8 mouse cellular contexts compared by ENCODE assay signal in the genomic region with DNA sequence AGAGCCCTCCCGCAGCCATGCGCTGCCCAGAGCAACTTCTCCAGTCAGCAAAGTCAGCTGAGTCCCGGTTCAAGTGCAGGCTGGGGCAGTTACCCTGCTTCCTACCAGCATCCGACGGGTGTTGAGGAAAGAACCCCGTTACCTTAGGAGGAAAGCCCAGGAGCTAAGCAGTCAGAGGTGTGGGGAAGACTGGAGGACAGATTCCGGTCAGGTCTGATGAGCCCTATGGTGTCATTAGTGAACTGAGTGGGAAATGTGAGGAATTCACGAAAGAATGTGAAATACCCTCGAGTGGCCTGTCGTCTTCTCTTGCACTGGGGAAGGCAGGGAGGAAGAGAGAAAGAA. TPM values are rescaled to one million over a fixed set of nuclear protein-coding genes. Genes with fewer than 3 reads are reported as not detected.
A peak's percentile ranks its signal among the peaks of the same experiment; 100 is the strongest.
DNase-seq lines count a peak whose midpoint lies in the region; ATAC-seq and TF ChIP-seq lines count a peak whose summit lies in the region.

No protein-coding gene starts in this region.

- no peak for TF ChIP-seq EP300 in heart, adult 2 months (IDR thresholded peaks at IDR 0.05; ENCODE audit: insufficient read depth, low read depth, low read length)

- no peak for TF ChIP-seq POLR2A in heart, adult 2 months (IDR thresholded peaks at IDR 0.05; ENCODE audit: insufficient read depth, low read depth, low read length)

- no peak for TF ChIP-seq CTCF in heart, adult 2 months (IDR thresholded peaks at IDR 0.05)

- H3K27me3 ChIP-seq in heart, adult 2 months (ENCODE audit: control insufficient read depth, insufficient read depth, low read length), result no peaks in the 10 kb centered on the region
- 0 out of 2 replicates have a peak, but pooled peaks cover 3% of the 10 kb centered on the region for H3K27me3 ChIP-seq in heart, embryonic 13.5 days (replicated peaks)
- H3K27me3 ChIP-seq in liver, embryonic 11.5 days (replicated peaks; ENCODE audit: control insufficient read depth, insufficient read depth, low read length), result no peaks in the 10 kb centered on the region

- peak in 1 of 2 experiments; percentile 29 for DNase-seq in heart, adult 2 months
- DNase-seq in heart, postnatal 4 days, result no peak
- DNase-seq in Muller cell, postnatal 12 days (ENCODE audit: inconsistent ontology term), result peak; percentile 52
- peak; percentile 35 for DNase-seq in liver, embryonic 11.5 days (ENCODE audit: low spot score)
- DNase-seq in cerebellum, postnatal 10 days, result no peak
- DNase-seq in layer of hippocampus, adult 9-11 months, result no peak

- no peaks in the 10 kb centered on the region; the same call in 1 of the 2 replicates for H3K4me1 ChIP-seq in heart, adult 2 months (ENCODE audit: control insufficient read depth, insufficient read depth, low read length)
- peaks cover 7% of the 10 kb centered on the region for H3K4me1 ChIP-seq in heart, embryonic 13.5 days
- H3K4me1 ChIP-seq in liver, embryonic 11.5 days (replicated peaks; ENCODE audit: control insufficient read depth, insufficient read depth, low read length), result 0 out of 2 replicates have a peak, but pooled peaks cover 2% of the 10 kb centered on the region

- intact Hi-C loops in heart, adult 2 months (cut with DNase I), result loop anchor here (1.0 to 5.0 kb wide), 2 partner anchors 41 to 42 kb away; a partner anchor contains a TSS

- H3K9ac ChIP-seq in heart, adult 2 months (ENCODE audit: low read depth, low read length), result peak overlapping the region; percentile 86
- H3K9ac ChIP-seq in heart, embryonic 13.5 days, result peak overlapping the region; percentile 83
- H3K9ac ChIP-seq in liver, embryonic 11.5 days (ENCODE audit: low read depth, low read length), result peak overlapping the region; percentile 76

- H3K4me2 ChIP-seq in heart, embryonic 13.5 days, result peak overlapping the region; percentile 85
- peak overlapping the region; percentile 90 for H3K4me2 ChIP-seq in liver, embryonic 11.5 days

- H3K4me3 ChIP-seq in heart, adult 2 months, result peak overlapping the region; percentile 82
- H3K4me3 ChIP-seq in heart, embryonic 13.5 days, result peak overlapping the region; percentile 77
- peak overlapping the region; percentile 66 for H3K4me3 ChIP-seq in liver, embryonic 11.5 days (ENCODE audit: low read depth, low read length)

- H3K27ac ChIP-seq in heart, adult 2 months, result peak overlapping the region; percentile 93
- H3K27ac ChIP-seq in heart, embryonic 13.5 days (replicated peaks), result no peak overlapping the region
- no peak overlapping the region for H3K27ac ChIP-seq in liver, embryonic 11.5 days (ENCODE audit: low read depth, low read length)

- no peak for ATAC-seq in heart, embryonic 13.5 days (ENCODE audit: extremely low read depth, insufficient number of reproducible peaks, low FRiP score, low TSS enrichment)
- 0 out of 2 replicates have a peak, but pooled peaks have one; percentile 1 for ATAC-seq in liver, embryonic 11.5 days (replicated peaks; ENCODE audit: low FRiP score)
- peak; percentile 15; the same call in 1 of the 2 replicates for ATAC-seq in monocyte, adult 5-6 weeks (replicated peaks; ENCODE audit: insufficient number of reproducible peaks, low FRiP score, low TSS enrichment, poor library complexity, severe bottlenecking)

- H3K9me3 ChIP-seq in heart, embryonic 13.5 days, result no peaks in the 10 kb centered on the region
- no peaks in the 10 kb centered on the region for H3K9me3 ChIP-seq in liver, embryonic 11.5 days (ENCODE audit: control insufficient read depth, low read length)

- no peaks in the 10 kb centered on the region for H3K36me3 ChIP-seq in heart, adult 2 months (ENCODE audit: control insufficient read depth, insufficient read depth, low read length)
- H3K36me3 ChIP-seq in heart, embryonic 13.5 days, result peaks cover 6% of the 10 kb centered on the region
- H3K36me3 ChIP-seq in liver, embryonic 11.5 days (ENCODE audit: control insufficient read depth, insufficient read depth, low read length), result no peaks in the 10 kb centered on the region

- WGBS in heart, adult 2 months, result 11% methylated on average over 10 of the region's 10 CpGs
- WGBS in heart, embryonic 13.5 days, result 17% methylated on average over 10 of the region's 10 CpGs
- 27% methylated on average over 10 of the region's 10 CpGs for WGBS in liver, embryonic 11.5 days

- H3K79me2 ChIP-seq in heart, adult 2 months (replicated peaks; ENCODE audit: control insufficient read depth, insufficient read depth, low read length), result no peaks in the 10 kb centered on the region

RNA-seq across cellular contexts. Expression of a gene that starts 0.9 kb away (rescaled TPM):
- 10 to 100 TPM; 11.2 to 11.8 TPM for total RNA-seq in heart, adult 2 months (2021)
- 17.4 and 28.6 TPM in 2 replicates for polyA plus RNA-seq in heart, adult 2 months (2012; rRNA removed)
- 10 to 100 TPM; 10.6 to 10.8 TPM for total RNA-seq in heart, postnatal 4 days (2021)
- 13.8 and 16.1 TPM in 2 replicates for polyA plus RNA-seq in heart, embryonic 13.5 days (2015; fragmentation: Nextera tagmentation; extraction: Ambion mirVana)
- polyA plus RNA-seq in liver, embryonic 11.5 days (2014; fragmentation: Nextera tagmentation; extraction: Ambion mirVana), result 20.4 and 20.6 TPM in 2 replicates
- total RNA-seq in monocyte, adult 5-6 weeks (2017), result 58.1 to 84.6 TPM (median 62.1 TPM) in 3 replicates

RNA-seq across cellular contexts. Expression of a gene that starts 40.6 kb away (rescaled TPM):
- 10 to 100 TPM; 43.4 to 65.9 TPM for total RNA-seq in heart, adult 2 months (2021)
- 69.5 and 84.1 TPM in 2 replicates for polyA plus RNA-seq in heart, adult 2 months (2012; rRNA removed)
- 10 to 100 TPM; 23.3 to 26.3 TPM for total RNA-seq in heart, postnatal 4 days (2021)
- polyA plus RNA-seq in heart, embryonic 13.5 days (2015; fragmentation: Nextera tagmentation; extraction: Ambion mirVana), result 9.3 and 10.1 TPM in 2 replicates
- 5.2 and 5.6 TPM in 2 replicates for polyA plus RNA-seq in liver, embryonic 11.5 days (2014; fragmentation: Nextera tagmentation; extraction: Ambion mirVana)
- 8.2 to 13.5 TPM (median 11.8 TPM) in 3 replicates for total RNA-seq in monocyte, adult 5-6 weeks (2017)

RNA-seq across cellular contexts. Expression of a gene that starts 42.4 kb away (rescaled TPM):
- 10 to 100 TPM; 59.5 to 64.3 TPM for total RNA-seq in heart, adult 2 months (2021)
- 9.9 and 18.9 TPM in 2 replicates for polyA plus RNA-seq in heart, adult 2 months (2012; rRNA removed)
- 100 to 1,000 TPM; 169 to 172 TPM for total RNA-seq in heart, postnatal 4 days (2021)
- polyA plus RNA-seq in heart, embryonic 13.5 days (2015; fragmentation: Nextera tagmentation; extraction: Ambion mirVana), result 44.5 and 47.1 TPM in 2 replicates
- 52.3 and 53.2 TPM in 2 replicates for polyA plus RNA-seq in liver, embryonic 11.5 days (2014; fragmentation: Nextera tagmentation; extraction: Ambion mirVana)
- total RNA-seq in monocyte, adult 5-6 weeks (2017), result 79.3 to 93.1 TPM (median 86.9 TPM) in 3 replicates

Comparison
In these comparisons a context has a peak if more than half of its experiments do, and no peak if none do; other contexts are left out.
1. DNase-seq: peak in Muller cell, postnatal 12 days (single experiment) and liver, embryonic 11.5 days (single experiment); none in heart, postnatal 4 days (single experiment), cerebellum, postnatal 10 days (0 of 2) and layer of hippocampus, adult 9-11 months (single experiment).
2. Peak in every context shown above with its lines, with median percentiles within 50 percentile points of each other: H3K4me3 ChIP-seq and H3K9ac ChIP-seq.